Mouse (Mus musculus) hindbrain, embryonic 16.5 days (tissue): ENCODE results near the gene Irf2bp1. TPM values are rescaled to one million over a fixed set of nuclear protein-coding genes. Genes with fewer than 3 reads are reported as not detected.
A peak's percentile ranks its signal among the peaks of the same experiment; 100 is the strongest.

Experiments
- ATAC-seq: fragments of 200-750 bp; cut with Nextera tagmentation; 2 replicates; pipeline ENCODE4 v1.8.0; 2017; ENCODE audit warnings: moderate TSS enrichment, moderate library complexity
- H3K27ac ChIP-seq: fragments of 300-500 bp; sonication (generic); 2 replicates; pipeline ENCODE4 v1.5.1; 2014; ENCODE audit warnings: low read depth, mild to moderate bottlenecking, control low read depth, low read length, moderate library complexity
- H3K27me3 ChIP-seq: fragments of 300-500 bp; sonication (generic); replicated peaks from 2 replicates; pipeline ENCODE4 v1.6.1; 2014; ENCODE audit warnings: low read length; ENCODE audit not compliant: control insufficient read depth, insufficient read depth
- H3K36me3 ChIP-seq: fragments of 300-500 bp; sonication (generic); 2 replicates; pipeline ENCODE4 v1.6.1; 2014; ENCODE audit warnings: mild to moderate bottlenecking, low read length, moderate library complexity, mixed read lengths; ENCODE audit not compliant: control insufficient read depth, insufficient read depth
- H3K4me1 ChIP-seq: fragments of 300-500 bp; sonication (generic); 2 replicates; pipeline ENCODE4 v1.6.1; 2014; ENCODE audit warnings: low read depth, low read length; ENCODE audit not compliant: control insufficient read depth, insufficient read depth
- H3K4me2 ChIP-seq: fragments of 300-500 bp; sonication (generic); 2 replicates; pipeline ENCODE4 v1.6.1; 2014; ENCODE audit warnings: mild to moderate bottlenecking, low read length, control low read depth, moderate library complexity
- H3K4me3 ChIP-seq: fragments of 300-500 bp; sonication (generic); 2 replicates; pipeline ENCODE4 v1.5.1; 2014; ENCODE audit warnings: mild to moderate bottlenecking, low read length, control low read depth, moderate library complexity
- H3K9ac ChIP-seq: fragments of 300-500 bp; sonication (generic); 2 replicates; pipeline ENCODE4 v1.6.1; 2014; ENCODE audit warnings: low read depth, mild to moderate bottlenecking, control low read depth, low read length, moderate library complexity
- H3K9me3 ChIP-seq: fragments of 300-500 bp; sonication (generic); 2 replicates; pipeline ENCODE4 v1.6.1; 2014; ENCODE audit warnings: mild to moderate bottlenecking, low read length, moderate library complexity; ENCODE audit not compliant: control insufficient read depth
- WGBS: fragments of 180-500 bp; shearing (Covaris S2); extraction: QIAGEN DNeasy Blood & Tissue Kit; methylation state at CpG from one replicate; pipeline ENCODE4 v1.1.7; 2014; 5-methylcytosine and 5-hydroxymethylcytosine counted together
- polyA plus RNA-seq: library from polyadenylated mRNA; unstranded; fragments of >200 nt; fragmentation: Nextera tagmentation; extraction: Ambion mirVana; gene quantifications from 2 replicates; pipeline ENCODE4 v1.2.1, GENCODE M21; 2015

Gene Irf2bp1
- polyA plus RNA-seq, 1 experiment from 2014 or later = 27.3 TPM

DNA sequence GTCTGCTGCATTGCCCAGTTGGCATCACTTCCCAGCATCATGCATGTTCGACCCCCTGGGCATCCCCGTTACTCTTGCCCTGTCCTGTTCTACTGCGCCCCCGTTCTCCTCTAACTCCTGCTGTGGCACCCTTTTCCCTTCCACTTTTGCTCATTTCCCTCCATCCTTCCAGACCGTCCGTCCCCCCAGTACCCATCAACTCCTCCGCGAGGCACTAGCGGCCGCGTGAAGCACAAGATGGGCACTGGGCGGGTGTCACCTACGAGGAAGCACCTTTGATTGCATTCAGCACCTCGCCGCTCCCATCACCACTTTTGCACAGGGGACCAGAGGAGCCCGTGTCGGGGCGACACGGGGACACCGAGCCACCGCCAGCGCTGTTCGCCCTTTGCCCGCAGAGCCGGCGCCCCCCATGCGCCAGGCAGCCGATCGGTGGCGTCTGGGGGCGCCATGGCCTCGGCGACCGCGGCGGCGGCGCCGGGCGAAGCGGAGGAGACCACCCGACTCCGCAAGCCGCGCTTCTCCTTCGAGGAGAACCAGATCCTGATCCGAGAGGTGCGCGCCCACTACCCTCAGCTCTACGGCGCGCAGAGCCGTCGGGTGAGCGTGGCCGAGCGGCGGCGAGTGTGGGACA is 12.1 kb upstream of the Irf2bp1 start:
- no peaks in the 10 kb centered on the region for H3K27me3 ChIP-seq
- H3K36me3 ChIP-seq = peaks cover 4% of the 10 kb centered on the region; the same call in 1 of the 2 replicates
- H3K4me2 ChIP-seq = peak overlapping the region; percentile 69
- peak; percentile 9 for ATAC-seq
- no peaks in the 10 kb centered on the region for H3K9me3 ChIP-seq
- WGBS = under 1% methylated on average over 57 of the region's 59 CpGs
- H3K27ac ChIP-seq = peak overlapping the region; percentile 77
- peaks cover 23% of the 10 kb centered on the region for H3K4me1 ChIP-seq
- peak overlapping the region; percentile 69 for H3K4me3 ChIP-seq
- H3K9ac ChIP-seq = peak overlapping the region; percentile 82

DNA sequence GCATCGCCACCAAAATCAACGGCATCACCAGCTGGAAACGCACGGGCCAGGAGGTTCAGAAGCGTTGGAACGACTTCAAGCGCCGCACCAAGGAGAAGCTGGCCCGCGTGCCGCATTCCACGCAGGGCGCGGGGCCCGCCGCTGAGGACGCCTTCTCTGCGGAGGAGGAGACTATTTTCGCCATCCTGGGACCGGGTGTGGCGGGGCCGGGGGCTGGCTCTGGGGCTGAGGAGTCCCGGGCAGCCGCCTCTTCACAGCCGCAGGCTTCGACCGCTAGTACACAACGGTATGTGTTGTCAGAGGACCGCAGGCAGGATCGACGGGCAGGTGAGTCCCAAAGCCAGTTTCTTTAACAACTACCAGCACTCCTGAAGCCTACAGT is 11.6 kb upstream of the Irf2bp1 start:
- no peak for ATAC-seq

DNA sequence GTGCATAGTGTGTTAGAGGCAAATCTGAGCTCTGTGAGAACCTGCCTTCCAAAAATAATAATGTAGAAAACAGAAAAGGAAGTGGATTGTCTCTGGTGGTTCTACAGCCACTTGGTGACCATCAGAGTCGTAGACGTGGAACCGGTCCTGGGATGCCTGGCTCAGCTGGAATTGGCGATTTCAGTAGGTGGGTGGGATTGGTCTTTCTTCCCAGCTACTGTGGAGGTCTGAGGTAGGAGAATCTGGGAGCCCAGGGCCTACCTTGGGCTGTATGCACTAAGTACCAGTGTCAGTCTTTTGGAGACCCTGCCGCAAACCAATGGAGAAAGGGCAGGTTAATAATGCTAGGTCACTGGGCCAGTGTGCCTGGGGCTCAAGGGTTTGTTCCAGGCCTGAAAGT is 10.8 kb upstream of the Irf2bp1 start:
- H3K4me1 ChIP-seq = peaks cover 23% of the 10 kb centered on the region
- peaks cover 4% of the 10 kb centered on the region; the same call in 1 of the 2 replicates for H3K36me3 ChIP-seq
- no peaks in the 10 kb centered on the region for H3K9me3 ChIP-seq
- H3K27ac ChIP-seq = no peak overlapping the region
- H3K4me3 ChIP-seq = peak overlapping the region; percentile 69
- no peak for ATAC-seq
- H3K27me3 ChIP-seq = no peaks in the 10 kb centered on the region
- 87% methylated on average over 5 of the region's 5 CpGs for WGBS
- H3K9ac ChIP-seq = peak overlapping the region; percentile 82; the same call in 1 of the 2 replicates
- H3K4me2 ChIP-seq = peak overlapping the region; percentile 69

More for the DNA sequence above, 11.6 kb upstream of the Irf2bp1 start:
- H3K27me3 ChIP-seq = no peaks in the 10 kb centered on the region
- peak overlapping the region; percentile 77; the same call in 1 of the 2 replicates for H3K27ac ChIP-seq
- H3K9me3 ChIP-seq = no peaks in the 10 kb centered on the region
- peaks cover 4% of the 10 kb centered on the region; the same call in 1 of the 2 replicates for H3K36me3 ChIP-seq
- peak overlapping the region; percentile 69 for H3K4me3 ChIP-seq
- H3K9ac ChIP-seq = peak overlapping the region; percentile 82
- under 1% methylated on average over 31 of the region's 31 CpGs for WGBS
- peak overlapping the region; percentile 69 for H3K4me2 ChIP-seq
- H3K4me1 ChIP-seq = peaks cover 23% of the 10 kb centered on the region

DNA sequence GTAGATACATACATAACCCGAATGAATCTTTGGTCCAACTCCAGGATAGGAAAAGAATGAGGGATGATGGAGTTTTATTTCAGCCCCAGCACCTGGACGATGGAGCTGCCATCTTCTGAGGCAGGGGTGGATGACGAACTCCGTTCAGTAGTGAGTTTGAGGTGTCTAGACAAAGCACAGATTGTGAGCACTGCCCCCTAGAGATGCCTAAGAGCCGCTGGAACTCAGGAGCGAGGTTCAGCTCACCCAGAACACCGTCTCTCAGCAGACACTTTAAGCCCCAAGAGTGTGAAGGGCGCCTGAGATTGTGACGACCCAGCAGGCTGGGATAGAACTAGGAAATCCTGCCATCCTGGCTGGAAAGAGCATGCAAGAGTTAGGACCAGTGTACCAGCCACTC is 5.0 kb upstream of the Irf2bp1 start:
- WGBS = 38% methylated on average over 9 of the region's 9 CpGs
- no peak overlapping the region for H3K4me3 ChIP-seq
- no peak for ATAC-seq
- no peaks in the 10 kb centered on the region for H3K9me3 ChIP-seq
- no peak overlapping the region for H3K4me2 ChIP-seq
- no peak overlapping the region for H3K9ac ChIP-seq
- H3K4me1 ChIP-seq = peaks cover 9% of the 10 kb centered on the region
- H3K36me3 ChIP-seq = peaks cover 4% of the 10 kb centered on the region
- H3K27ac ChIP-seq = no peak overlapping the region
- H3K27me3 ChIP-seq = no peaks in the 10 kb centered on the region

DNA sequence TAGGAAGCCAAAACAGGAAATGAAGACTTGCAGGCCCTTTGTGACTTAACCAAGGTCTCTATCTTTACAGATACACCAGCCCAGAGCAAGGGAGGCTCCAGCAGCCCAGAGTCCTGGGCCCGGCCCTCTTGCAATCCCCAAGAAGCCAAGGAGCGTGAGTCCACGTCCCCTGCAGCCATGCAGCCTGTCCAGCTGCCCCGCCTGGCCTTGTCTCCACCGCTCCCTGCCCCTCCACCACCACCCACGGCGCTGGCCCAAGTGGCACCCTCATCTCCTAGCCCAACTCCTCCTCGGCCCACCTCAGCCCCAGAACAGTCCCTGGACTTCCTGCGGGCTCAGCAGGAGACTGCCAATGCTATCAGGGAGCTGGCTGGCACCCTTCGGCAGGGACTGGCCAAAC is 3.4 kb upstream of the Irf2bp1 start:
- Histone ChIP-seq H3K4me1 (peaks cover 16% of the 10 kb centered on the region), H3K27me3 (no peaks in the 10 kb centered on the region), H3K27ac (no peak overlapping the region), H3K36me3 (peaks cover 7% of the 10 kb centered on the region), H3K9ac (peak overlapping the region; percentile 33; the same call in 1 of the 2 replicates), H3K9me3 (no peaks in the 10 kb centered on the region), H3K4me2 (peak overlapping the region; percentile 42), H3K4me3 (peak overlapping the region; percentile 22)
- no peak for ATAC-seq
- 59% methylated on average over 10 of the region's 10 CpGs for WGBS

DNA sequence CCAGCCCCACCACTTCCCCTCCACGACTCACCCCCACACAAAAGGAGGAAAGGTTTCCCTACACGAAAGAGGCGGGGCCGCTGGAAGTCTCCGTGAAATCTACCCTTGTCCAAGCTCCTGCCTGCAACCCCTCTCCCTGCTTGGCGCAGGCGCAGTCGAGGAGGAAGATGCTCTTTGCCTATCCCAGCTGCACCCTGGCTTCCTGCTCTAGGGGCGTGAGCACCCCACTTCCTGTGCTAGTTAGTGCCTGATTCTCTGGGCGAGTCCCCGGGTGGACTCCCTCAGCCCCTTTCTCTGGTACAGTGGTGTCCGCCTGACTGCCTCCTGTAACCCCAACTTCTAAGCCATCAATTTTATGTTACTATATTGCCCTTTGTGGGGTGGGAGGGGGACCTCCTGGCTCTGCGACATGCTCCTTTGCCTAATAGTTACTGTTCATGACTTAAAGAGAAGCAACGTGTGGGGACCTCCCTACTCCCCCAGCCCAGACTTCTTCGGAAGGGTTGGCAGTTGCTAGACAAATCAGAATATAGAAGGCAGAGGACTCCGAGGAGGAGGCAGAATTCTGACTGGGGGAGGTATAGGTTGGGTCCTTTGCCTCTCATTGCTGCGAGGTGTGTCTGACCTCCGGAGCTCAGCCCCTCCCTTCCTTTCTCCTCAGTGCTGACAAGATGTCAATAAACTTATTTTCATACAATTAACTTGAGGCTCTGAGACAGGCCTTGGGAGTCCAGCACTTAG is 2.6 kb upstream of the Irf2bp1 start:
- Histone ChIP-seq H3K4me3 (peak overlapping the region; percentile 22; the same call in 1 of the 2 replicates), H3K27ac (no peak overlapping the region), H3K4me2 (peak overlapping the region; percentile 42), H3K27me3 (no peaks in the 10 kb centered on the region), H3K9ac (no peak overlapping the region; the same call in 1 of the 2 replicates), H3K36me3 (peaks cover 12% of the 10 kb centered on the region), H3K9me3 (no peaks in the 10 kb centered on the region), H3K4me1 (peaks cover 24% of the 10 kb centered on the region)
- no peak for ATAC-seq
- WGBS = 34% methylated on average over 18 of the region's 18 CpGs

DNA sequence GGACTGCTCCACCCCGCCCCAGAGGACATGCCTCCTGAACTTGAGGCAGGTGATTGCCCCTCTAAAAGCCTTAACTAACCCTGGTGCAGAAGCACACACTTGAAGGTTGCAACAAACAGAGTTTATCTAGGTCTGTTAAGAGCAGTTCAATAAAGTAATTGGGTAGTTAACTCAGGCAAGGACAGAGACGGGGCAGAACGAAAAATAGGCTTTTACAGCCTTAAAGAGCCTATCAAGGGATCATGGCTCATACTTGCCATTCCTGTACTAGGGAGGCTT is 2.1 kb upstream of the Irf2bp1 start:
- WGBS = 78% methylated on average over 3 of the region's 3 CpGs
- H3K4me1 ChIP-seq = peaks cover 28% of the 10 kb centered on the region
- H3K27me3 ChIP-seq = no peaks in the 10 kb centered on the region
- H3K27ac ChIP-seq = no peak overlapping the region
- no peak overlapping the region; the same call in 1 of the 2 replicates for H3K9ac ChIP-seq
- no peak overlapping the region for H3K4me3 ChIP-seq
- H3K36me3 ChIP-seq = peaks cover 13% of the 10 kb centered on the region
- no peaks in the 10 kb centered on the region for H3K9me3 ChIP-seq
- H3K4me2 ChIP-seq = no peak overlapping the region
- ATAC-seq = no peak

DNA sequence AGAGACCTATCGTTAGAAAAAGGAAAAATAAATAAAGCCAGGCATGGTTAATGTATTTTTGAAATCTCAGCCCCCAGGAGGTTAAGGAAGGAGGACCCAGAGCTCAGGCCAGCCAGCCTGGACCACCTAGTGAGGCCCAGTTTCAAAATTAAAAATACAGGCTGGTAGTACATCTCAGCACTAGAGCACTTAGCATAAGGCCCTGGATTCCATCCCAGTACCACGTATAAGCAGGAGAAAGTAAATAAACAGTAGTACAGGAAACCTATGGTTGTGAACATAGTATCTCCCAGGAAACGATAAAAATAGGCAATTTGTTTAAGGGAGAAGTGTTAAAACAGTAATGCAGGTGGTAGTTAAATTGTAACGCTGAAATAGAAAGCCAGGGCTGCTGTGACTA is 1.7 kb upstream of the Irf2bp1 start:
- Histone ChIP-seq H3K27ac (peak overlapping the region; percentile 60), H3K4me1 (peaks cover 31% of the 10 kb centered on the region), H3K9ac (peak overlapping the region; percentile 74), H3K4me3 (peak overlapping the region; percentile 43; the same call in 1 of the 2 replicates), H3K27me3 (no peaks in the 10 kb centered on the region), H3K4me2 (peak overlapping the region; percentile 75), H3K36me3 (peaks cover 16% of the 10 kb centered on the region), H3K9me3 (no peaks in the 10 kb centered on the region)
- 50% methylated on average over 4 of the region's 4 CpGs for WGBS
- ATAC-seq = no peak

DNA sequence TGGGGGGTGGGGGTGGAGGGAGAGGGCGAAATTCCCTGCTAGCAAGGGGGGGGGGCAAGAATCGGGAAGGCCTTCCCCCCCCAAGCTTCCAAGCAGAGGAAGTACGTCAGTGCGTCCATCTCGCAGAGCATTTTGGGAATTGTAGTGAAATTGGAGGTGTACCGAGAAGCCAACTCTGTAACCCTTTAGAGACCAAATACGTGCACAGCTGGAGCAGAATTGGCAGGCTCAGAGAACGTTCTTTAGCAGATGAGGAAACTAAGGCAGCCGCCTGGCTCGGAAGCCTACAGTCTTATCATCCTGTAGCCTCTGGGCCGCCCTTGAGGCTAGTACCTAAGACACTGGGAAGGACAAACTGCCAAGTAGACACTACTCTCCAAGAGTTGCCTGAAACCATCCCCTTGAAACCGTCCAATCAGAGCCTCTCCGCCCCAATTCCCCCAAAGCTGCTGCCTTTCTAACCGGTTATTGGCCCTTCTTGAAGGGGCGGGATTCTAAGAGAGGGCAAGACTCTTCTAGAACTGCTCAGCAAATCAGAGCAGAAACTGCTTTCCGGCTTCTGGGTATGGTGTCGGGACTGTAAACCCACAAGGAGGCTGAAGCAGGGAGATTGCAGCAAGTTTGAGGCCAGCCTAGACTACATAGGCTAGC is 871 bp upstream of the Irf2bp1 start:
- Histone ChIP-seq H3K4me3 (peak overlapping the region; percentile 43), H3K27ac (peak overlapping the region; percentile 60), H3K27me3 (no peaks in the 10 kb centered on the region), H3K9ac (peak overlapping the region; percentile 74), H3K9me3 (no peaks in the 10 kb centered on the region), H3K36me3 (peaks cover 20% of the 10 kb centered on the region), H3K4me2 (peak overlapping the region; percentile 75), H3K4me1 (peaks cover 34% of the 10 kb centered on the region)
- WGBS = 3% methylated on average over 17 of the region's 17 CpGs
- peak; percentile 61 for ATAC-seq
